Mouse (Mus musculus) heart, postnatal 0 days (tissue): ENCODE data around the gene Abat.

Experiments
- CTCF ChIP-seq: IDR thresholded peaks from 2 replicates; pipeline ENCODE4 v1.5.1; 2016; ENCODE audit warnings: antibody characterized with exemption, control low read depth, low read depth
- EP300 ChIP-seq: IDR thresholded peaks from 2 replicates; pipeline ENCODE4 v1.6.1; 2016; ENCODE audit warnings: antibody characterized with exemption, low read depth

DNA sequence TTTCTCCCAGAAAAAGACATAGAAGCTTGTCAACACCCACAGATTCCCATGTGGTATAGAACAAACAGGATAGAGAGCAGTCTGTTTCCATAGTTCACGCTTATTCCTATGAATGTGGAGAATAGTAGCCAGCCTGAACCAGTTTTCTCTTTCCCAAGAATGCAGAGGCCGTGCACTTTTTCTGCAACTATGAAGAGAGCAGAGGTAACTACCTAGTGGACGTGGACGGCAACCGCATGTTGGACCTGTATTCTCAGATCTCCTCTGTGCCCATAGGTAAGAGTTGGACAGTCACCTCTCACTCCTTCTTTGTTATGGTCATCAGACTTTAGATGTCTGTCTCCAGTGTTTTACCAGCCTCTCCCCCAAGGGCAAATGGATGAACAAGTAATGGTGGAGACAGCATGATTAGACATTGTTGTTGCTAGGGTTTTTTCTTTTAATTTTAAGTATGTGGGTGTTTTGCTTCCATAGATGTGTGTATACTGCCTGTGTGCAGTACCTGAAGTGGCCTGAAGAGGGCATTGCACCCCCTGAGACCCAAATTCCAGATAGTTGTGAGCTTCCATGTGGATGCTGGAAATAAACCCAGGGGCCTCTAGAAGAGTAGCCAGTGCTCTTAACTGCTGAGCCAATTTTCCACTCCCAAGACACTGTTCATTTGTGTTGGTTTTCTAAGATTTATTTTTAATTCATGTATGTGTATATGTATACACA lies 69.5 kb downstream of the Abat start:
- peak; percentile 5; the same call in 1 of the 2 replicates for TF ChIP-seq CTCF
- no peak for TF ChIP-seq EP300
